Comparison of ENCODE assay signal across 27 mouse cellular contexts in genomic region chr1:128701326-128701725, GRCm38 (mm10).
A peak's percentile ranks its signal among the peaks of the same experiment; 100 is the strongest.
DNase-seq lines count a peak whose midpoint lies in the region; ATAC-seq and TF ChIP-seq lines count a peak whose summit lies in the region.
"Had no signal": no experiment of that assay in that cellular context is flagged by ENCODE, and none has a peak within 500 bp of the region (broad histone marks: within the 10 kb centered on the region; RNA-seq: fewer than 3 reads in every experiment).

No protein-coding gene starts in this region.

- H3K4me3 ChIP-seq in ES-Bruce4 (ENCODE audit: low read depth, low read length), result no peak overlapping the region
- H3K4me3 ChIP-seq in midbrain, embryonic 15.5 days, result no peak overlapping the region
- H3K4me3 ChIP-seq: embryonic facial prominence, embryonic 10.5 days; hindbrain, embryonic 13.5 days; kidney, embryonic 15.5 days; limb, embryonic 15.5 days; liver, embryonic 15.5 days; lung, embryonic 15.5 days; neural tube, embryonic 13.5 days had no signal

- no peak overlapping the region for H3K9ac ChIP-seq in ES-Bruce4 (ENCODE audit: low read depth, poor library complexity, severe bottlenecking)
- H3K9ac ChIP-seq in midbrain, embryonic 15.5 days, result no peak overlapping the region
- H3K9ac ChIP-seq: hindbrain, embryonic 13.5 days; kidney, embryonic 15.5 days; limb, embryonic 15.5 days; liver, embryonic 15.5 days; lung, embryonic 15.5 days; neural tube, embryonic 13.5 days had no signal

- no peak for TF ChIP-seq CTCF in ES-Bruce4 (IDR thresholded peaks at IDR 0.05; ENCODE audit: low read depth, low read length)

- no peak for ATAC-seq in midbrain, embryonic 15.5 days (replicated peaks)
- ATAC-seq: activated CD4-positive, CD25-positive, alpha-beta regulatory T cell, adult 4 months had no signal

- no peak for TF ChIP-seq POLR2A in ES-Bruce4 (IDR thresholded peaks at IDR 0.05; ENCODE audit: insufficient read depth, low read length)

- no peak overlapping the region for H3K27ac ChIP-seq in ES-Bruce4 (ENCODE audit: insufficient read depth, low read length)
- no peak overlapping the region for H3K27ac ChIP-seq in midbrain, embryonic 15.5 days
- H3K27ac ChIP-seq: embryonic facial prominence, embryonic 10.5 days; hindbrain, embryonic 13.5 days; kidney, embryonic 15.5 days; limb, embryonic 15.5 days; liver, embryonic 15.5 days; lung, embryonic 15.5 days; neural tube, embryonic 13.5 days had no signal

- no peaks in the 10 kb centered on the region for H3K36me3 ChIP-seq in ES-Bruce4 (ENCODE audit: control insufficient read depth, insufficient read depth, low read length, poor library complexity, severe bottlenecking)
- H3K36me3 ChIP-seq in midbrain, embryonic 15.5 days (replicated peaks), result no peaks in the 10 kb centered on the region
- H3K36me3 ChIP-seq: embryonic facial prominence, embryonic 10.5 days; hindbrain, embryonic 13.5 days; kidney, embryonic 15.5 days; limb, embryonic 15.5 days; liver, embryonic 15.5 days; lung, embryonic 15.5 days; neural tube, embryonic 13.5 days had no signal

- WGBS in midbrain, embryonic 15.5 days, result 59% methylated on average over 3 of the region's 3 CpGs

- H3K4me2 ChIP-seq in midbrain, embryonic 15.5 days, result no peak overlapping the region
- H3K4me2 ChIP-seq: hindbrain, embryonic 13.5 days; kidney, embryonic 15.5 days; limb, embryonic 15.5 days; liver, embryonic 15.5 days; lung, embryonic 15.5 days; neural tube, embryonic 13.5 days had no signal

- no peaks in the 10 kb centered on the region for H3K27me3 ChIP-seq in ES-Bruce4 (ENCODE audit: control insufficient read depth, insufficient read depth, low read length, poor library complexity, severe bottlenecking)
- H3K27me3 ChIP-seq in midbrain, embryonic 15.5 days (replicated peaks), result no peaks in the 10 kb centered on the region
- H3K27me3 ChIP-seq: hindbrain, embryonic 13.5 days; kidney, embryonic 15.5 days; limb, embryonic 15.5 days; liver, embryonic 15.5 days; lung, embryonic 15.5 days; neural tube, embryonic 13.5 days had no signal

- TF ChIP-seq EP300 in ES-Bruce4 (IDR thresholded peaks at IDR 0.05; ENCODE audit: insufficient read depth, low read depth, low read length), result 0 out of 2 replicates have a peak, but pooled peaks have one; percentile 65

- H3K4me1 ChIP-seq in ES-Bruce4 (ENCODE audit: control insufficient read depth, insufficient read depth, low read length), result no peaks in the 10 kb centered on the region
- no peaks in the 10 kb centered on the region for H3K4me1 ChIP-seq in midbrain, embryonic 15.5 days
- H3K4me1 ChIP-seq: hindbrain, embryonic 13.5 days; limb, embryonic 15.5 days; liver, embryonic 15.5 days; neural tube, embryonic 13.5 days had no signal

- DNase-seq in 3134 (ENCODE audit: extremely low read depth, insufficient read length, low spot score), result peak; percentile 7
- DNase-seq in 3T3-L1 (ENCODE audit: low read depth, low spot score), result peak; percentile 56
- peak; percentile 4 for DNase-seq in brain, adult 2 months (ENCODE audit: low read depth, low spot score)
- DNase-seq in urinary bladder, adult 18-20 months (ENCODE audit: low spot score in 2 of 2), result no peak
- no peak for DNase-seq in urinary bladder, postnatal 25 days (ENCODE audit: low spot score)
- DNase-seq: adrenal gland, postnatal 25 days; cerebellum, adult 11 months; cerebellum, postnatal 10 days; kidney, adult 11 months; kidney, postnatal 4 days; left cerebral cortex, postnatal 4 days; lung, postnatal 4 days; midbrain, embryonic 14.5 days; retina, postnatal 1 day; right cerebral cortex, postnatal 25 days; spleen, adult 18-20 months; thymus, postnatal 14 days had no signal

- H3K9me3 ChIP-seq in ES-Bruce4 (replicated peaks; ENCODE audit: control insufficient read depth, insufficient read depth, low read length, poor library complexity, severe bottlenecking), result no peaks in the 10 kb centered on the region
- no peaks in the 10 kb centered on the region for H3K9me3 ChIP-seq in midbrain, embryonic 15.5 days
- H3K9me3 ChIP-seq: embryonic facial prominence, embryonic 10.5 days; hindbrain, embryonic 13.5 days; kidney, embryonic 15.5 days; limb, embryonic 15.5 days; liver, embryonic 15.5 days; lung, embryonic 15.5 days; neural tube, embryonic 13.5 days had no signal

Comparison
In these comparisons a context has a peak if more than half of its experiments do, and no peak if none do; other contexts are left out.
1. DNase-seq: peak in 3134 (single experiment), 3T3-L1 (single experiment) and brain, adult 2 months (single experiment); none in urinary bladder, adult 18-20 months (0 of 2) and urinary bladder, postnatal 25 days (single experiment).